Comparison of ENCODE assay signal across 11 mouse cellular contexts in the genomic region with DNA sequence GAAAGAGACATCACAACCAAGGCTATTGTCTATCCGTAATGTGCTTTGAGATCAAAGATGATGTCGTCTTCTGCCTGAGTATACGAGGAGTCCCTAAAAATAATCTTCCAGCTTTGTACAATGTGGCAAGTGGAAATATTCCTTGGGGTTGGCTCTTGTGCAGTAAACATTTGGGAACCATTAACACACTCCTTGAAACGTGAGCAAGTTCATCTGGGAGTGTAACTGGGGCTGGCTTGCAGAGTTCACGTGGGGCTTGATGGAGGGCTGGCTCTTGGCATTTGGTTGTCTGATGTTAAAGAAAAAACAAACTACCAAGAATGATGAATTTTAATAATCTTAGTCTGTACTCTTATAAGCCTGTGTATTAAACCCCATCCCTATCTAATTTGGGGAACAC. TPM values are rescaled to one million over a fixed set of nuclear protein-coding genes. Genes with fewer than 3 reads are reported as not detected.
A peak's percentile ranks its signal among the peaks of the same experiment; 100 is the strongest.
DNase-seq lines count a peak whose midpoint lies in the region; ATAC-seq lines count a peak whose summit lies in the region.
"Had no signal": no experiment of that assay in that cellular context is flagged by ENCODE, and none has a peak within 500 bp of the region (broad histone marks: within the 10 kb centered on the region; RNA-seq: fewer than 3 reads in every experiment).

No protein-coding gene starts in this region.

- ATAC-seq in embryonic facial prominence, embryonic 11.5 days (replicated peaks; ENCODE audit: insufficient number of reproducible peaks, low FRiP score, low TSS enrichment, low read depth), result no peak
- ATAC-seq in embryonic facial prominence, embryonic 13.5 days (ENCODE audit: insufficient number of reproducible peaks, insufficient read depth, low FRiP score, low TSS enrichment, low read depth), result no peak
- no peak for ATAC-seq in embryonic facial prominence, embryonic 15.5 days (ENCODE audit: insufficient number of reproducible peaks, low FRiP score, low TSS enrichment, low read depth)
- ATAC-seq: CD4-positive, CD25-positive, alpha-beta regulatory T cell, adult 4 months; forebrain, embryonic 13.5 days; forebrain, embryonic 15.5 days had no signal

- H3K27ac ChIP-seq in embryonic facial prominence, embryonic 11.5 days (replicated peaks; ENCODE audit: low read depth, low read length), result no peak overlapping the region
- no peak overlapping the region for H3K27ac ChIP-seq in embryonic facial prominence, embryonic 10.5 days (replicated peaks)
- H3K27ac ChIP-seq in embryonic facial prominence, embryonic 13.5 days, result peak overlapping the region; percentile 87
- peak overlapping the region; percentile 78 for H3K27ac ChIP-seq in embryonic facial prominence, embryonic 15.5 days (replicated peaks)
- H3K27ac ChIP-seq: forebrain, embryonic 13.5 days; forebrain, embryonic 15.5 days had no signal

- no peaks in the 10 kb centered on the region for H3K9me3 ChIP-seq in embryonic facial prominence, embryonic 11.5 days (replicated peaks; ENCODE audit: control insufficient read depth, low read length)
- no peaks in the 10 kb centered on the region for H3K9me3 ChIP-seq in embryonic facial prominence, embryonic 10.5 days
- H3K9me3 ChIP-seq in embryonic facial prominence, embryonic 13.5 days, result no peaks in the 10 kb centered on the region
- no peaks in the 10 kb centered on the region for H3K9me3 ChIP-seq in embryonic facial prominence, embryonic 15.5 days (replicated peaks)
- H3K9me3 ChIP-seq: forebrain, embryonic 13.5 days; forebrain, embryonic 15.5 days; G1E had no signal

- no peak overlapping the region for H3K9ac ChIP-seq in embryonic facial prominence, embryonic 11.5 days (replicated peaks; ENCODE audit: low read length)
- no peak overlapping the region for H3K9ac ChIP-seq in embryonic facial prominence, embryonic 13.5 days
- no peak overlapping the region for H3K9ac ChIP-seq in embryonic facial prominence, embryonic 15.5 days
- H3K9ac ChIP-seq: forebrain, embryonic 13.5 days; forebrain, embryonic 15.5 days; forebrain, postnatal 0 days had no signal

- no peak overlapping the region for H3K4me3 ChIP-seq in embryonic facial prominence, embryonic 11.5 days (ENCODE audit: low read depth, low read length)
- no peak overlapping the region for H3K4me3 ChIP-seq in embryonic facial prominence, embryonic 10.5 days
- no peak overlapping the region for H3K4me3 ChIP-seq in embryonic facial prominence, embryonic 13.5 days
- no peak overlapping the region for H3K4me3 ChIP-seq in embryonic facial prominence, embryonic 15.5 days (replicated peaks)
- H3K4me3 ChIP-seq: forebrain, embryonic 13.5 days; forebrain, embryonic 15.5 days had no signal

- H3K27me3 ChIP-seq in embryonic facial prominence, embryonic 11.5 days (ENCODE audit: control insufficient read depth, insufficient read depth, low read length), result no peaks in the 10 kb centered on the region
- H3K27me3 ChIP-seq in embryonic facial prominence, embryonic 10.5 days (replicated peaks; ENCODE audit: low read depth, poor library complexity, severe bottlenecking), result no peaks in the 10 kb centered on the region
- H3K27me3 ChIP-seq in embryonic facial prominence, embryonic 13.5 days, result no peaks in the 10 kb centered on the region
- no peaks in the 10 kb centered on the region for H3K27me3 ChIP-seq in embryonic facial prominence, embryonic 15.5 days
- H3K27me3 ChIP-seq: CH12.LX; forebrain, embryonic 13.5 days; forebrain, embryonic 15.5 days had no signal

- no peaks in the 10 kb centered on the region for H3K4me1 ChIP-seq in embryonic facial prominence, embryonic 11.5 days (ENCODE audit: control insufficient read depth, insufficient read depth, low read length)
- H3K4me1 ChIP-seq in embryonic facial prominence, embryonic 10.5 days, result peaks cover 21% of the 10 kb centered on the region
- H3K4me1 ChIP-seq in embryonic facial prominence, embryonic 13.5 days, result peaks cover 48% of the 10 kb centered on the region
- H3K4me1 ChIP-seq in embryonic facial prominence, embryonic 15.5 days, result peaks cover 26% of the 10 kb centered on the region
- H3K4me1 ChIP-seq: forebrain, embryonic 13.5 days; forebrain, embryonic 15.5 days had no signal

- 64% methylated on average over 5 of the region's 5 CpGs for WGBS in embryonic facial prominence, embryonic 11.5 days
- WGBS in embryonic facial prominence, embryonic 10.5 days, result 73% methylated on average over 5 of the region's 5 CpGs
- 28% methylated on average over 5 of the region's 5 CpGs for WGBS in embryonic facial prominence, embryonic 13.5 days
- 37% methylated on average over 5 of the region's 5 CpGs for WGBS in embryonic facial prominence, embryonic 15.5 days

- no peaks in the 10 kb centered on the region for H3K36me3 ChIP-seq in embryonic facial prominence, embryonic 11.5 days (replicated peaks; ENCODE audit: control insufficient read depth, insufficient read depth, low read depth, low read length)
- no peaks in the 10 kb centered on the region for H3K36me3 ChIP-seq in embryonic facial prominence, embryonic 10.5 days (replicated peaks)
- H3K36me3 ChIP-seq in embryonic facial prominence, embryonic 13.5 days, result no peaks in the 10 kb centered on the region
- H3K36me3 ChIP-seq in embryonic facial prominence, embryonic 15.5 days, result no peaks in the 10 kb centered on the region
- H3K36me3 ChIP-seq: forebrain, embryonic 15.5 days had no signal

- H3K4me2 ChIP-seq in embryonic facial prominence, embryonic 11.5 days (ENCODE audit: low read depth, low read length), result no peak overlapping the region
- 0 out of 2 replicates have a peak overlapping the region, but pooled peaks have one; percentile 9 for H3K4me2 ChIP-seq in embryonic facial prominence, embryonic 13.5 days
- H3K4me2 ChIP-seq in embryonic facial prominence, embryonic 15.5 days (replicated peaks), result no peak overlapping the region
- H3K4me2 ChIP-seq: forebrain, embryonic 13.5 days; forebrain, embryonic 15.5 days had no signal

- peak; percentile 26 for DNase-seq in embryonic facial prominence, embryonic 11.5 days (ENCODE audit: low spot score)
- no peak for DNase-seq in embryonic facial prominence, embryonic 10.5 days (ENCODE audit: low spot score)
- DNase-seq in urinary bladder, postnatal 14 days (ENCODE audit: low spot score), result no peak

RNA-seq across cellular contexts. Expression of gene Cnnm1, which starts 39.2 kb away (rescaled TPM):
- 0.48 and 0.54 TPM in 2 replicates for polyA plus RNA-seq in embryonic facial prominence, embryonic 11.5 days (2014; fragmentation: Nextera tagmentation; extraction: Ambion mirVana)
- 0.16 and 0.31 TPM in 2 replicates for polyA plus RNA-seq in embryonic facial prominence, embryonic 10.5 days (2016; fragmentation: Nextera tagmentation; extraction: Ambion mirVana)
- 2.8 and 3.6 TPM in 2 replicates for polyA plus RNA-seq in embryonic facial prominence, embryonic 13.5 days (2015; fragmentation: Nextera tagmentation; extraction: Ambion mirVana)
- 3.1 and 3.5 TPM in 2 replicates for polyA plus RNA-seq in embryonic facial prominence, embryonic 15.5 days (2015; fragmentation: Nextera tagmentation; extraction: Ambion mirVana)
- polyA plus RNA-seq: CD4-positive, CD25-positive, alpha-beta regulatory T cell, adult 4 months had no signal

RNA-seq across cellular contexts. Expression of gene Got1, which starts 45.0 kb away (rescaled TPM):
- polyA plus RNA-seq in embryonic facial prominence, embryonic 11.5 days (2014; fragmentation: Nextera tagmentation; extraction: Ambion mirVana), result 44.5 and 46.3 TPM in 2 replicates
- polyA plus RNA-seq in embryonic facial prominence, embryonic 10.5 days (2016; fragmentation: Nextera tagmentation; extraction: Ambion mirVana), result 55.4 and 57.9 TPM in 2 replicates
- polyA plus RNA-seq in embryonic facial prominence, embryonic 13.5 days (2015; fragmentation: Nextera tagmentation; extraction: Ambion mirVana), result 34.3 and 35.6 TPM in 2 replicates
- polyA plus RNA-seq in embryonic facial prominence, embryonic 15.5 days (2015; fragmentation: Nextera tagmentation; extraction: Ambion mirVana), result 31.2 and 31.9 TPM in 2 replicates

Comparison
In these comparisons a context has a peak if more than half of its experiments do, and no peak if none do; other contexts are left out.
1. H3K27ac ChIP-seq: peak in embryonic facial prominence, embryonic 13.5 days (single experiment) and embryonic facial prominence, embryonic 15.5 days (single experiment); none in embryonic facial prominence, embryonic 11.5 days (single experiment) and embryonic facial prominence, embryonic 10.5 days (single experiment).